Mouse (Mus musculus) hindbrain, embryonic 15.5 days (tissue): Measurements from ENCODE around the gene Hes2. TPM values are rescaled to one million over a fixed set of nuclear protein-coding genes. Genes with fewer than 3 reads are reported as not detected.

Source experiments
- ATAC-seq: fragments of 200-750 bp; cut with Nextera tagmentation; 2 replicates; pipeline ENCODE4 v1.8.0; 2017; ENCODE audit warnings: low read depth, moderate number of reproducible peaks, moderate TSS enrichment; ENCODE audit not compliant: low FRiP score
- H3K27ac ChIP-seq: fragments of 300-500 bp; sonication (generic); replicated peaks from 2 replicates; pipeline ENCODE4 v1.5.1; 2015; ENCODE audit warnings: mild to moderate bottlenecking, inconsistent platforms
- H3K27me3 ChIP-seq: fragments of 300-500 bp; sonication (generic); 2 replicates; pipeline ENCODE4 v1.6.1; 2015; ENCODE audit warnings: control low read depth, inconsistent platforms
- H3K36me3 ChIP-seq: fragments of 300-500 bp; sonication (generic); 2 replicates; pipeline ENCODE4 v1.6.1; 2015; ENCODE audit warnings: control low read depth, inconsistent platforms
- H3K4me1 ChIP-seq: fragments of 300-500 bp; sonication (generic); replicated peaks from 2 replicates; pipeline ENCODE4 v1.6.1; 2015; ENCODE audit warnings: control low read depth, inconsistent platforms
- H3K4me2 ChIP-seq: fragments of 300-500 bp; sonication (generic); 2 replicates; pipeline ENCODE4 v1.6.1; 2015; ENCODE audit warnings: moderate library complexity, mild to moderate bottlenecking, inconsistent platforms
- H3K4me3 ChIP-seq: fragments of 300-500 bp; sonication (generic); 2 replicates; pipeline ENCODE4 v1.5.1; 2015; ENCODE audit warnings: mild to moderate bottlenecking, inconsistent platforms
- H3K9ac ChIP-seq: fragments of 300-500 bp; sonication (generic); 2 replicates; pipeline ENCODE4 v1.6.1; 2015; ENCODE audit warnings: inconsistent platforms
- H3K9me3 ChIP-seq: fragments of 300-500 bp; sonication (generic); 2 replicates; pipeline ENCODE4 v1.6.1; 2016; ENCODE audit warnings: control low read depth, inconsistent platforms
- WGBS: fragments of 180-500 bp; shearing (Covaris S2); methylation state at CpG from one replicate; pipeline ENCODE4 v1.1.7; 2015; 5-methylcytosine and 5-hydroxymethylcytosine counted together
- polyA plus RNA-seq: library from polyadenylated mRNA; unstranded; fragments of >200 nt; fragmentation: Nextera tagmentation; extraction: Ambion mirVana; gene quantifications from 2 replicates; pipeline ENCODE4 v1.2.1, GENCODE M21; 2015

Gene Hes2
- polyA plus RNA-seq, 1 experiment from 2014 or later = not detected

GRCm38 (mm10) chr4:152171543-152171942 lies 12.9 kb downstream of the Hes2 start:
- H3K36me3 ChIP-seq = no peaks in the 10 kb centered on the region
- no peak overlapping the region for H3K9ac ChIP-seq
- 91% methylated on average over 6 of the region's 6 CpGs for WGBS
- H3K4me1 ChIP-seq = 0 out of 2 replicates have a peak, but pooled peaks cover 4% of the 10 kb centered on the region
- no peak for ATAC-seq
- H3K9me3 ChIP-seq = no peaks in the 10 kb centered on the region
- no peak overlapping the region for H3K4me3 ChIP-seq
- no peak overlapping the region for H3K4me2 ChIP-seq
- no peak overlapping the region for H3K27ac ChIP-seq
- peaks cover 12% of the 10 kb centered on the region for H3K27me3 ChIP-seq

DNA sequence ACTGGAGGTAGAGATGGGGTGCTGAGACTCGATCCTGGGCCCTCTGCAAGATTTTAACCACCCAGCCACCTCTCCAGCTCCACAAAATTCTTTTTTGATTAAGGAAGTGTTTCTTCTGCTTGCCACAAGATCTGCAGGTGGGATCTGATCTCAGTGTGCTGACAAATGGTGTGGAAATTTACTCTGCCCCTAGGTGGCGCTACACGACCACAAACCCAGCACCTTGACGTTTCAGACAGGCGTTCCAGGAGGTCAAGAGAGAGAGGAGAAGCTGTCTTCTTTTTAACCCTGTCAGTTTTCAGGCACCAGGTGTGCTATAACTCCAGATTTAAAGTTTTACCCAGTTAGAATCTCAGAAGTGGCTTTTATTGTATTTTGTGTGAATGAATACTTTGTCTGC lies 14.4 kb downstream of the Hes2 start:
- ATAC-seq = no peak
- Histone ChIP-seq H3K27me3 (peaks cover 12% of the 10 kb centered on the region), H3K4me1 (peaks cover 7% of the 10 kb centered on the region; the same call in 1 of the 2 replicates), H3K4me3 (no peak overlapping the region), H3K36me3 (no peaks in the 10 kb centered on the region), H3K9me3 (no peaks in the 10 kb centered on the region), H3K27ac (no peak overlapping the region), H3K4me2 (no peak overlapping the region), H3K9ac (no peak overlapping the region)
- WGBS = 0% methylated on average over 5 of the region's 5 CpGs

- Histone ChIP-seq H3K9me3 (no peaks in the 10 kb centered on the region), H3K4me3 (no peak overlapping the region), H3K4me1 (peaks cover 4% of the 10 kb centered on the region; the same call in 1 of the 2 replicates), H3K9ac (no peak overlapping the region), H3K36me3 (no peaks in the 10 kb centered on the region), H3K4me2 (no peak overlapping the region), H3K27ac (no peak overlapping the region), H3K27me3 (peaks cover 12% of the 10 kb centered on the region)
- WGBS = 87% methylated on average over 9 of the region's 9 CpGs
- ATAC-seq = no peak
Measured at GRCm38 (mm10) chr4:152173956-152174355, 15.3 kb downstream of the Hes2 start.

- Histone ChIP-seq H3K27me3 (peaks cover 2% of the 10 kb centered on the region; the same call in 1 of the 2 replicates), H3K4me2 (no peak overlapping the region), H3K9ac (no peak overlapping the region), H3K4me3 (no peak overlapping the region), H3K36me3 (no peaks in the 10 kb centered on the region), H3K4me1 (peaks cover 28% of the 10 kb centered on the region), H3K9me3 (no peaks in the 10 kb centered on the region), H3K27ac (no peak overlapping the region)
- no peak for ATAC-seq
- WGBS = 75% methylated on average over 3 of the region's 3 CpGs
Measured at GRCm38 (mm10) chr4:152176638-152177037, 18.0 kb downstream of the Hes2 start.

DNA sequence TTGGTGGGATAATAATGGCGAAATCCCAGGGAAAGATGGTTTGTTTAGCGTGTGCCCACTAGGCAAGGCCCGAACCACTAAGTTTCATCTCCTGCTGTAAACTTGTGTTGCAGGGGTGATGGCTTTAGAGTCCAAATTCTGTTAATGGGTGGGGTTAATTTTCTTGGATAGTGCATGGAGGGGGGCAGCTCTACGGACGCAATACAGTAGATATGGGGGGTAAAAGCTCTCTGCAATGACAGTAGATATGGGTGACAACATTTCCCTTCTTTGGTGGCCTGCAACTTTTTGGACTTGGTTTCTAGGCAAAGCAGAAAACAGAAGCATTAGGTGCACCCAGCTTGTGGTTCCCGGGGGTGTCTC lies 18.5 kb downstream of the Hes2 start:
- H3K4me2 ChIP-seq = peak overlapping the region; percentile 96
- WGBS = 70% methylated on average over 6 of the region's 6 CpGs
- H3K27ac ChIP-seq = peak overlapping the region; percentile 90
- H3K4me3 ChIP-seq = peak overlapping the region; percentile 84
- peak overlapping the region; percentile 76 for H3K9ac ChIP-seq
- peaks cover 2% of the 10 kb centered on the region; the same call in 1 of the 2 replicates for H3K27me3 ChIP-seq
- H3K9me3 ChIP-seq = no peaks in the 10 kb centered on the region
- no peaks in the 10 kb centered on the region for H3K36me3 ChIP-seq
- H3K4me1 ChIP-seq = peaks cover 28% of the 10 kb centered on the region
- no peak for ATAC-seq

GRCm38 (mm10) chr4:152177537-152178343 lies 19.1 kb downstream of the Hes2 start, which contains the start of gene Acot7:
Gene Acot7, plus strand, starts transcription at chr4:152178134.
- WGBS = under 1% methylated on average over 91 of the region's 108 CpGs
- peak; percentile 97 for ATAC-seq

GRCm38 (mm10) chr4:152178344-152178864 lies 19.7 kb downstream of the Hes2 start:
- peak; percentile 65 for ATAC-seq
- WGBS = 0% methylated on average over 35 of the region's 35 CpGs
- no peaks in the 10 kb centered on the region; the same call in 1 of the 2 replicates for H3K36me3 ChIP-seq
- peaks cover 28% of the 10 kb centered on the region for H3K4me1 ChIP-seq
- peaks cover 2% of the 10 kb centered on the region; the same call in 1 of the 2 replicates for H3K27me3 ChIP-seq
- no peaks in the 10 kb centered on the region for H3K9me3 ChIP-seq
- H3K4me2 ChIP-seq = peak overlapping the region; percentile 96
- peak overlapping the region; percentile 84 for H3K4me3 ChIP-seq
- peak overlapping the region; percentile 80 for H3K9ac ChIP-seq
- H3K27ac ChIP-seq = peak overlapping the region; percentile 82

More at GRCm38 (mm10) chr4:152177537-152178343, 19.1 kb downstream of the Hes2 start, which contains the start of gene Acot7:
- H3K9ac ChIP-seq = peak within 1 kb of the TSS; percentile 80
- H3K36me3 ChIP-seq = no peaks in the 10 kb centered on the region
- peak within 1 kb of the TSS; percentile 84 for H3K4me3 ChIP-seq
- peak within 1 kb of the TSS; percentile 90 for H3K27ac ChIP-seq
- peaks cover 2% of the 10 kb centered on the region; the same call in 1 of the 2 replicates for H3K27me3 ChIP-seq
- peaks cover 28% of the 10 kb centered on the region for H3K4me1 ChIP-seq
- H3K4me2 ChIP-seq = peak within 1 kb of the TSS; percentile 96
- no peaks in the 10 kb centered on the region for H3K9me3 ChIP-seq

GRCm38 (mm10) chr4:152178916-152179705 lies 20.4 kb downstream of the Hes2 start:
- Histone ChIP-seq H3K27me3 (peaks cover 2% of the 10 kb centered on the region; the same call in 1 of the 2 replicates), H3K4me3 (peak overlapping the region; percentile 84), H3K9me3 (no peaks in the 10 kb centered on the region), H3K9ac (peak overlapping the region; percentile 80), H3K27ac (peak overlapping the region; percentile 82), H3K4me1 (peaks cover 28% of the 10 kb centered on the region), H3K36me3 (no peaks in the 10 kb centered on the region; the same call in 1 of the 2 replicates), H3K4me2 (peak overlapping the region; percentile 96)
- WGBS = 21% methylated on average over 16 of the region's 16 CpGs
- ATAC-seq = no peak

GRCm38 (mm10) chr4:152179946-152180660 lies 21.4 kb downstream of the Hes2 start:
- Histone ChIP-seq H3K36me3 (no peaks in the 10 kb centered on the region; the same call in 1 of the 2 replicates), H3K9me3 (no peaks in the 10 kb centered on the region), H3K4me2 (peak overlapping the region; percentile 96), H3K4me1 (peaks cover 31% of the 10 kb centered on the region), H3K27me3 (0 out of 2 replicates have a peak, but pooled peaks cover 2% of the 10 kb centered on the region), H3K27ac (no peak overlapping the region), H3K4me3 (peak overlapping the region; percentile 84; the same call in 1 of the 2 replicates), H3K9ac (peak overlapping the region; percentile 80; the same call in 1 of the 2 replicates)
- ATAC-seq = no peak
- 85% methylated on average over 16 of the region's 16 CpGs for WGBS

DNA sequence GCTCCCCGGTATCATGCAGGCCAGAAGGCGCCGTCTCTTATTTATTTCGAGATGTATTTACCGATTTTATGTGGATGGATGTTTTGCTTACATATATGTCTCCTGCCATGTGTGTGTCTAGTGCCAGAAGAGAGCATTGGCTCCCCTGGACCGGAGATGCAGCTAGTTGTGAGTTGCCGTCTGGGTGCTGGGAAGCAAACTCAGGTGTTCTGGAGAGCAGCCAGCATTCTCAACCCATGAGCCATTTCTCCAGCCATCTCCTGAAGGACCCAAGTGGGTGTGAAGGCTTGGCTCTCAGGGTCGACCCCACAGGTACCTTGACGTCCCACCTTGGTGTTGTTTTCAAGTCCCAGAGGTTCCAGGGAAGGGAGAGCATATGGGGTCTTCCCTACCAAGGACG lies 23.5 kb downstream of the Hes2 start:
- Histone ChIP-seq H3K27ac (no peak overlapping the region), H3K9ac (no peak overlapping the region), H3K9me3 (no peaks in the 10 kb centered on the region), H3K36me3 (no peaks in the 10 kb centered on the region; the same call in 1 of the 2 replicates), H3K27me3 (no peaks in the 10 kb centered on the region), H3K4me1 (peaks cover 48% of the 10 kb centered on the region), H3K4me3 (no peak overlapping the region), H3K4me2 (no peak overlapping the region)
- 90% methylated on average over 10 of the region's 10 CpGs for WGBS
- ATAC-seq = no peak
